Mouse (Mus musculus) liver, adult 2 months (tissue): ENCODE measurements around the gene Pax6.

Experiments used
- CTCF ChIP-seq: fragments of 200-500 bp; IDR thresholded peaks from 2 replicates; pipeline ENCODE4 v1.5.1; 2011; ENCODE audit warnings: low read depth, low read length, control low read depth
- POLR2A ChIP-seq: fragments of 200-500 bp; IDR thresholded peaks from 2 replicates; pipeline ENCODE4 v1.6.1; 2011; ENCODE audit warnings: low read length, control low read depth; ENCODE audit not compliant: insufficient read depth; ENCODE audit errors: extremely low read depth

- TF ChIP-seq POLR2A = no peak
- no peak for TF ChIP-seq CTCF
Measured at GRCm38 (mm10) chr2:105686363-105687316, 17.9 kb downstream of the Pax6 start.
